Mouse (Mus musculus) olfactory bulb, adult 2 months (tissue): ENCODE measurements at regions not wholly inside any gene's neighbourhood (a gene's known extent, or its start where the extent isn't known, plus 50 kb on each side); places are given as distances from the start of the nearest gene placed in this dataset.

Source experiments
- H3K27ac ChIP-seq: fragments of 200-500 bp; 2 replicates; pipeline ENCODE4 v1.5.1; 2012; ENCODE audit warnings: low read depth, low read length; ENCODE audit not compliant: insufficient read depth
- H3K4me1 ChIP-seq: fragments of 200-500 bp; 2 replicates; pipeline ENCODE4 v1.6.1; 2012; ENCODE audit warnings: low read length; ENCODE audit not compliant: control insufficient read depth, insufficient read depth
- H3K4me3 ChIP-seq: fragments of 200-500 bp; 2 replicates; pipeline ENCODE4 v1.5.1; 2012; ENCODE audit warnings: mild to moderate bottlenecking, low read depth, low read length, moderate library complexity; ENCODE audit not compliant: insufficient read depth
- CTCF ChIP-seq: fragments of 200-500 bp; IDR thresholded peaks from 2 replicates; pipeline ENCODE4 v1.5.1; 2012; ENCODE audit warnings: low read depth, mild to moderate bottlenecking, low read length, moderate library complexity; ENCODE audit not compliant: insufficient read depth
- POLR2A ChIP-seq: fragments of 200-500 bp; IDR thresholded peaks from 2 replicates; pipeline ENCODE4 v1.6.1; 2012; ENCODE audit warnings: mild to moderate bottlenecking, low read depth, low read length, moderate library complexity; ENCODE audit not compliant: insufficient read depth
- WGBS: fragments of 180-500 bp; shearing (Covaris S2); methylation state at CpG from one replicate; pipeline ENCODE4 v1.1.7; 2018; 5-methylcytosine and 5-hydroxymethylcytosine counted together

DNA sequence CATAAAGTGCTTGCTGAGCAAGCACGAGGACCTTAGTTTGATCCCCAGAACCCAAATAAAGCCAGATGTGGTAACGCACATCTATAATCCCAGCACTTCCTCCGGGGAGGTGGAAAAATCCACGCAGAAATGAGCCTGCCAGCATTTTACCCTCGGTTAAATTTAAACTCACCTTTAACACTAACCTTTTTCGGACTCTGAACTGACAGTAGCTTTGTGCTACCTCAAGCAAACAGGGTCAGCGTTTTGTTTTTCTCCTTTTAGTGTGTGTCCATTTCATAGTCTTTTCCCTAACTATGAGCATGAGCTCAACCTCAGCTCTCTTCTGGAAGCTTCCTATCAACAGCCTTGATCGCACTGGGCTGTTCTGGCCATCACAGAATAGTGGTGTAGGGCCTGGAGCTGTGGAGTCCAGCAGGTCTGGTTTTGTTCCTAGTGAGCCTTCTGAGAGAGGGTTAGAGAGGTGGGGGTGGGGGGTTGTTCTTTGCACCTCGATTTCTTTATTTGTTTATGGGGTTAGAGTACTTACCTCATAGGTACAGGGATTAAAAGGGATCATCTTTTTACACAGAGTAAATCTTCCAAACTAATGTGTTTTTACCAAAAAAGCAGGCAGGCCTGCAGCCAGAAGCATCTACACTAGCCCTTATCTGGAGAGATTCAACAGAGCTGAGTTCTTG lies 63.1 kb upstream of the Dhx40 start:
- 87% methylated on average over 9 of the region's 9 CpGs for WGBS
- Histone ChIP-seq H3K27ac (no peak overlapping the region), H3K4me3 (no peak overlapping the region), H3K4me1 (peaks cover 3% of the 10 kb centered on the region)
- TF ChIP-seq CTCF (no peak), POLR2A (no peak)

- 71% methylated on average over 10 of the region's 10 CpGs for WGBS
- TF ChIP-seq CTCF (no peak), POLR2A (no peak)
- Histone ChIP-seq H3K4me3 (no peak overlapping the region), H3K27ac (no peak overlapping the region), H3K4me1 (no peaks in the 10 kb centered on the region)
These were observed 59.4 kb upstream of the Dhx40 start for GRCm38 (mm10) chr11:86866931-86867330.

DNA sequence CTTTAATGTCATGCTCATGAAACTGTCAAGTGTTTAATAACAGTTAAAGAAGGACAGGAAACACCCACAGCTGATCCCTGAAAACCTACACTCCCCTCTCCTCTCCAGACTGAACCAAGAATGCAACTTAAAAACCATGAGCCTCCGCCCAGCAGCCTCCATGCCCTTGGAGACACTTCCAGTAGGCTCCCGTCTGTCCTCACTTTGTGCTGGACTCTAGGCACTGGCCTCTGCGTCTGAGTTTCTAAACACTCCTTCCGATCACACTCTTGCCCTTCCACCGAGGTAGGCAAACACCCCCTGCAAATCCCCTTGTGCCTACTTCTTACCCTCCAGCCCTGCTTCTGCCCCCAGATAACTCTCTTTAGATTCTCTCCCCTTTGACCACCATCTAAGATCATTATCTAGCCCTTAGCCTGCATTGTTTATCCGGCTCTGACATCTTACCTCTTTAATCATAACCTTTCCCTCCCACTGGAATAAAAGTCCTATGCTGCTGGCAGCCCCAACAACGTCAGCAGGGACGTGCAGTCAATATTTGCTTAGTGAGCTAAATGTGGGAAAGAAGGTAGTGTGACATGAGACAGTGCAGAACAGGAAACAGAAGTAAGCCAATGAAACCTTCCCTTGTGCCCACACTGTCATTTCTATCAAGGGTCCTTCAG lies 52.5 kb upstream of the Dhx40 start:
- no peak for TF ChIP-seq CTCF
- TF ChIP-seq POLR2A = no peak
- 84% methylated on average over 8 of the region's 8 CpGs for WGBS
- H3K4me3 ChIP-seq = no peak overlapping the region
- H3K27ac ChIP-seq = no peak overlapping the region
- H3K4me1 ChIP-seq = peaks cover 3% of the 10 kb centered on the region; the same call in 1 of the 2 replicates

DNA sequence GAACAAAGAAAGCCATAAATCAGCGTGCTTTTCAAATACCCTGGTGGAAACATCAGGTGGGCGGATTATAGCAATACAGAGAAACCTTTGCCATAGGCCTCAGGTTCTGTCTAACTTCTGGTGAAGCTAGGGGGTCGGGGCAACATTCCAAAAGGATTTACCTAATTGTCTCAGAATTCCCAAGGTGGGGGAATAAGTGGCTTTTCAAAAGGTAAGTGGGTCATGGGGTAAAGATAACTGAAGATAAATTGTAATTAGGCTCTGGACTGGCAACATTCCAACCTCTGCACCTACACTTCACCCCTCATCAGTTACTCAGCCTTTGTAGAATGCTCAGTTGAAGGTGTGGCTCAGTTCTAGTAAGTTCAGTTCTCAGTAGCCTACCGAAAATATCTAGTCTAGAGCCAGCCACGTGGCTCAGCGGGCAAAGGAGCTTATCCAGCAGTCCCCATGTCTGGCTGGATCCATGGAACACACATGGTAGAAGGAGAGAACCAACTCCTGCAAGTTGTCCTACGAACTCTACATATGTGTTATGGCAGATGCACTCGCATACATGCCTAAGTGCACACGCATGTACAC lies 51.8 kb upstream of the Dhx40 start:
- Histone ChIP-seq H3K27ac (no peak overlapping the region), H3K4me3 (no peak overlapping the region), H3K4me1 (peaks cover 3% of the 10 kb centered on the region; the same call in 1 of the 2 replicates)
- TF ChIP-seq CTCF = no peak
- no peak for TF ChIP-seq POLR2A
- WGBS = 83% methylated on average over 9 of the region's 9 CpGs

GRCm38 (mm10) chr11:86858211-86858610 lies 50.7 kb upstream of the Dhx40 start:
- WGBS = 95% methylated on average over 3 of the region's 3 CpGs

More at GRCm38 (mm10) chr11:86858211-86858610, 50.7 kb upstream of the Dhx40 start:
- TF ChIP-seq CTCF (no peak), POLR2A (no peak)
- Histone ChIP-seq H3K4me3 (no peak overlapping the region), H3K4me1 (peaks cover 3% of the 10 kb centered on the region; the same call in 1 of the 2 replicates), H3K27ac (no peak overlapping the region)
